Mouse (Mus musculus) C2C12 (cell line): ENCODE measurements around the gene A930018P22Rik. TPM values are rescaled to one million over a fixed set of nuclear protein-coding genes. Genes with fewer than 3 reads are reported as not detected.

Experiments used
- H3K27me3 ChIP-seq: one replicate; pipeline ENCODE4 v1.6.1; 2011; ENCODE audit not compliant: control insufficient read depth, insufficient read depth, insufficient read length
- H3K36me3 ChIP-seq: one replicate; pipeline ENCODE4 v1.6.1; 2011; ENCODE audit not compliant: control insufficient read depth, insufficient read depth
- H3K4me3 ChIP-seq: one replicate; pipeline ENCODE4 v1.5.1; 2011; ENCODE audit warnings: mild to moderate bottlenecking, control low read depth; ENCODE audit not compliant: poor library complexity, insufficient read depth, severe bottlenecking
- H3K79me2 ChIP-seq: one replicate; pipeline ENCODE4 v1.6.1; 2011; ENCODE audit not compliant: control insufficient read depth, insufficient read depth
- H3K79me3 ChIP-seq: one replicate; pipeline ENCODE4 v1.6.1; 2011; ENCODE audit warnings: low read depth, control low read depth
- H3ac ChIP-seq: one replicate; pipeline ENCODE3; 2011; ENCODE audit warnings: low read depth; ENCODE audit not compliant: control insufficient read depth, insufficient read length
- CEBPB ChIP-seq: IDR thresholded peaks from one replicate; pipeline ENCODE4 v1.6.1; 2011; ENCODE audit warnings: low read depth, mild to moderate bottlenecking, control low read depth, moderate library complexity
- CTCF ChIP-seq: IDR thresholded peaks from one replicate; pipeline ENCODE4 v1.5.1; 2011; ENCODE audit not compliant: control insufficient read depth, insufficient read depth, insufficient read length
- FOSL1 ChIP-seq: IDR thresholded peaks from one replicate; pipeline ENCODE4 v1.8.0; 2011; ENCODE audit warnings: mild to moderate bottlenecking, low read length; ENCODE audit not compliant: poor library complexity, insufficient read depth, severe bottlenecking
- MAX ChIP-seq: IDR thresholded peaks from one replicate; pipeline ENCODE4 v1.6.1; 2011; ENCODE audit warnings: mild to moderate bottlenecking, control low read depth
- MYOD1 ChIP-seq: IDR thresholded peaks from one replicate; pipeline ENCODE4 v1.6.1; 2011; ENCODE audit warnings: low read depth; ENCODE audit not compliant: control insufficient read depth, insufficient read length
- MYOG ChIP-seq: IDR thresholded peaks from one replicate; pipeline ENCODE4 v1.6.1; 2011; ENCODE audit not compliant: control insufficient read depth, insufficient read length; ENCODE audit errors: extremely low read depth
- USF1 ChIP-seq: IDR thresholded peaks from one replicate; pipeline ENCODE4 v1.6.1; 2011; ENCODE audit warnings: low read depth, mild to moderate bottlenecking, control low read depth, moderate library complexity
- polyA plus RNA-seq: library from polyadenylated mRNA; unstranded; fragments of >200 nt; fragmentation: generic; extraction: Trizol; gene quantifications from one replicate; pipeline ENCODE4 v1.2.1, GENCODE M21; 2012; ENCODE audit warnings: missing spikeins

The A930018P22Rik gene
- polyA plus RNA-seq, 1 experiment: 0.13 TPM

DNA sequence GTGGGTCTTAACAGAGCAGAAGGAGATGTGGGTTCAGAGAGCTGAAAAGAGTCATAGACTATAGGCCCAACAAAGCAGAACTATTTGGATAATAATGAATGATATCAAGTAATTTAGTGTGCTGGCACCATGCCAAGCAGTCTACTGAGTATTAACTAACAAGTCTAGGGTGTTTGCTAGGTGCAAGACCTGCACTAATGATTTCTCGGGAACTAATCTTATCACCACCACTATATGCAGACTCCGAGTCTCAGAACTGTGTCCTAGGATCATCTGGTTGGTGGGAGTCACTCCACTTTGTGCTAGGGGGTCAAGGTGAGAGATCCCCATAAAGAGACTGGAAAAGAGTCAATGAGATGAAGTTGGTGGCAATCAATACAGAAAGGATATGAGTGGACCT, 43.1 kb downstream of the A930018P22Rik start:
- Histone ChIP-seq H3K79me2 (no peaks in the 10 kb centered on the region), H3ac (no peak overlapping the region), H3K79me3 (no peaks in the 10 kb centered on the region), H3K27me3 (no peaks in the 10 kb centered on the region), H3K36me3 (no peaks in the 10 kb centered on the region), H3K4me3 (no peak overlapping the region)
- TF ChIP-seq CTCF (no peak), MYOD1 (no peak), USF1 (no peak), MAX (no peak), CEBPB (no peak), MYOG (no peak), FOSL1 (no peak)

DNA sequence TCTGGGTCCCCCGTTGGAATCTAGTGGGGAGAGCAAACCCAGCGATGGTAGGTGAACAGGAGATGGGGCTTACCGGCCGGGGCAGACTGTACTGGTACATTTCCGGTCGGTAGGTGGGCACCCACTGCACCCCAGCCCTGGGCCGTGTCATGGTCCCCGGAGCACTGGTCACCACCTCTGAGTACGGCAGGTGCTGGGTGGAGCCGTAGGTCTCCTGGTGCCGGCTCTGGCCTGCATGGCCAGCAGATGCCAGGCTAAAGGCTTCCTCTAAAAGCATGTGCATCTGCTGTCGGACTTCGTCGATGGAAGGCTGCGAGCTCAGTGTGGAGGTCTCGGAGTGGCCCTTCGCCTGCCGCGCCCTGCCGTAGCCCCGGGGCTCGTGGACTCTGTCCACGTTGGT, 45.2 kb downstream of the A930018P22Rik start:
- Histone ChIP-seq H3K27me3 (no peaks in the 10 kb centered on the region), H3K79me2 (no peaks in the 10 kb centered on the region), H3K4me3 (no peak overlapping the region), H3ac (no peak overlapping the region), H3K36me3 (no peaks in the 10 kb centered on the region), H3K79me3 (no peaks in the 10 kb centered on the region)
- no peak for TF ChIP-seq MYOD1
- no peak for TF ChIP-seq MYOG
- TF ChIP-seq MAX: no peak
- no peak for TF ChIP-seq CTCF
- TF ChIP-seq FOSL1: no peak
- no peak for TF ChIP-seq USF1
- no peak for TF ChIP-seq CEBPB

- H3ac ChIP-seq: no peak overlapping the region
- H3K4me3 ChIP-seq: no peak overlapping the region
- H3K27me3 ChIP-seq: no peaks in the 10 kb centered on the region
- H3K79me2 ChIP-seq: no peaks in the 10 kb centered on the region
- no peaks in the 10 kb centered on the region for H3K79me3 ChIP-seq
- no peaks in the 10 kb centered on the region for H3K36me3 ChIP-seq
- TF ChIP-seq MYOD1: no peak
- no peak for TF ChIP-seq MAX
- no peak for TF ChIP-seq CEBPB
- no peak for TF ChIP-seq MYOG
- TF ChIP-seq CTCF: no peak
- TF ChIP-seq USF1: no peak
- TF ChIP-seq FOSL1: no peak
Measured at GRCm38 (mm10) chr2:104168186-104168896, 45.8 kb downstream of the A930018P22Rik start.

GRCm38 (mm10) chr2:104172695-104173348, 50.3 kb downstream of the A930018P22Rik start:
- Histone ChIP-seq H3K79me3 (no peaks in the 10 kb centered on the region), H3K36me3 (no peaks in the 10 kb centered on the region), H3K27me3 (no peaks in the 10 kb centered on the region), H3K4me3 (no peak overlapping the region), H3K79me2 (no peaks in the 10 kb centered on the region), H3ac (no peak overlapping the region)
- TF ChIP-seq CEBPB: no peak
- TF ChIP-seq MYOD1: no peak
- TF ChIP-seq FOSL1: no peak
- no peak for TF ChIP-seq MYOG
- no peak for TF ChIP-seq MAX
- no peak for TF ChIP-seq CTCF
- TF ChIP-seq USF1: no peak

- H3K36me3 ChIP-seq: no peaks in the 10 kb centered on the region
Measured at GRCm38 (mm10) chr2:104173431-104173830, 50.9 kb downstream of the A930018P22Rik start.

More at GRCm38 (mm10) chr2:104173431-104173830, 50.9 kb downstream of the A930018P22Rik start:
- TF ChIP-seq CEBPB (no peak), MYOG (no peak), MYOD1 (no peak), CTCF (no peak), FOSL1 (no peak), USF1 (no peak), MAX (no peak)
- Histone ChIP-seq H3K79me3 (no peaks in the 10 kb centered on the region), H3K27me3 (no peaks in the 10 kb centered on the region), H3K79me2 (no peaks in the 10 kb centered on the region), H3ac (no peak overlapping the region), H3K4me3 (no peak overlapping the region)

Other genes starting within 250 kb of the A930018P22Rik start
- not detected for gene Lmo2, start 164.8 kb upstream of the A930018P22Rik start, polyA plus RNA-seq
- gene Fbxo3, start 95.0 kb upstream of the A930018P22Rik start, polyA plus RNA-seq: 8.5 TPM
- 0.11 TPM for gene 4931422A03Rik, start 94.4 kb upstream of the A930018P22Rik start, polyA plus RNA-seq
- not detected for gene Gm10912, start 56.9 kb upstream of the A930018P22Rik start, polyA plus RNA-seq
- gene Gm10799, start 54.2 kb upstream of the A930018P22Rik start, polyA plus RNA-seq: not detected
- gene Cd59b, start 52.9 kb upstream of the A930018P22Rik start, polyA plus RNA-seq: not detected
- 2.2 TPM for gene Cd59a, start 27.0 kb upstream of the A930018P22Rik start, polyA plus RNA-seq